Mouse (Mus musculus) hindbrain, embryonic 10.5 days (tissue): ENCODE measurements around the gene Cpeb3. TPM values are rescaled to one million over a fixed set of nuclear protein-coding genes. Genes with fewer than 3 reads are reported as not detected.

ENCODE experiments used
- DNase-seq: peaks from one replicate; pipeline ENCODE4 v3.0.0-alpha.2; 2017; ENCODE audit warnings: low spot score
- H3K27ac ChIP-seq: fragments of 300-500 bp; sonication (generic); 2 replicates; pipeline ENCODE4 v1.5.1; 2016; ENCODE audit warnings: mild to moderate bottlenecking, moderate library complexity
- H3K27me3 ChIP-seq: fragments of 300-500 bp; sonication (generic); 2 replicates; pipeline ENCODE4 v1.6.1; 2016; ENCODE audit warnings: mild to moderate bottlenecking; ENCODE audit not compliant: poor library complexity, insufficient read depth, severe bottlenecking
- H3K36me3 ChIP-seq: fragments of 300-500 bp; sonication (generic); 2 replicates; pipeline ENCODE4 v1.6.1; 2016; ENCODE audit warnings: mild to moderate bottlenecking, moderate library complexity
- H3K4me1 ChIP-seq: fragments of 300-500 bp; sonication (generic); replicated peaks from 2 replicates; pipeline ENCODE4 v1.6.1; 2016; ENCODE audit warnings: mild to moderate bottlenecking
- H3K4me3 ChIP-seq: fragments of 300-500 bp; sonication (generic); 2 replicates; pipeline ENCODE4 v1.5.1; 2016; ENCODE audit warnings: mild to moderate bottlenecking, moderate library complexity
- H3K9me3 ChIP-seq: fragments of 300-500 bp; sonication (generic); 2 replicates; pipeline ENCODE4 v1.6.1; 2016; ENCODE audit warnings: mild to moderate bottlenecking, moderate library complexity
- WGBS: fragments of 180-500 bp; shearing (Covaris S2); methylation state at CpG from one replicate; pipeline ENCODE4 v1.1.7; 2016; 5-methylcytosine and 5-hydroxymethylcytosine counted together
- polyA plus RNA-seq: library from polyadenylated mRNA; unstranded; fragments of >200 nt; fragmentation: Nextera tagmentation; extraction: Ambion mirVana; gene quantifications from 2 replicates; pipeline ENCODE4 v1.2.1, GENCODE M21; 2016

The Cpeb3 gene
- polyA plus RNA-seq, 1 experiment from 2014 or later: 2.9 TPM

DNA sequence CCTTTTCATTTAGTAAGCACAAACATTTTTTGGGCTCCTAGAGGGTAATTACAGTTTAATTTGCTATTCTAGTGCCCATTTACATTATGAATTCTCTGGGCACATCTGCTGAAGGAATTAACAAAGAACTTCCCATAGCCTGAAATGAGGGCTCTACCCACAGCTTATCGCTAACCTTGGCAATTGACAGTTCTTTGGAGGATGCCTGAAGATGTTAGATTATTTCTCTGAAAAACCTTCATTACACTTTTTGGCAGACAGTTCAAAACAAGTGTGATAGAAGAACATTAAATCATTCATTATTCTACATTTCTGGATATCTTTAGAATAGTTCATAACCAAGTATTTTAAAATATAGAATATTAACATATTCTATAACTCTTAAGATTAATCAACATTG is 5.0 kb downstream of the Cpeb3 start:
- Histone ChIP-seq H3K9me3 (no peaks in the 10 kb centered on the region), H3K36me3 (no peaks in the 10 kb centered on the region), H3K27ac (no peak overlapping the region), H3K4me3 (no peak overlapping the region), H3K27me3 (peaks cover 5% of the 10 kb centered on the region; the same call in 1 of the 2 replicates), H3K4me1 (peaks cover 2% of the 10 kb centered on the region; the same call in 1 of the 2 replicates)
- 97% methylated on average over 1 of the region's 1 CpGs for WGBS
- no peak for DNase-seq

DNA sequence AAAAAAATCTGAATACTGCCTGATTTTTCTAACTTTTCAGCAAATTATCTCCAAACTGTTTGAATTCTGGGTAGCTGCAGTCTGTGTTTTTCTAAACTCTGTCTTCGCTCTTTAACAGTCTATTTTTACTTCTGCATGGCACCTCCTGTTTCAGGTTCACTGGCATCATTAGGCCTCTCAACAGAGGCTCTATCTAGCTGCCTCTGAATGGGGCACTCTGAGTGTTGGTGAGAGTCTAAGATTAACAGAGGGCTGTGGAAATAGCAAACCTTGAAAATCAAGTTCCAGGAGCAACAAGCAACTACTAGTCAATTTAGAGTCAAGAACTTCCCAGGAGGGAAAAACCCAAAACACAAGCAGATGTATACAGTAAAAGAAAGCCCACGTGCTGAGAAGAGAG is 8.5 kb downstream of the Cpeb3 start:
- DNase-seq: no peak
- WGBS: 74% methylated on average over 2 of the region's 2 CpGs
- no peaks in the 10 kb centered on the region for H3K4me1 ChIP-seq
- H3K27me3 ChIP-seq: no peaks in the 10 kb centered on the region
- H3K9me3 ChIP-seq: no peaks in the 10 kb centered on the region
- no peak overlapping the region for H3K4me3 ChIP-seq
- H3K36me3 ChIP-seq: no peaks in the 10 kb centered on the region
- no peak overlapping the region for H3K27ac ChIP-seq

DNA sequence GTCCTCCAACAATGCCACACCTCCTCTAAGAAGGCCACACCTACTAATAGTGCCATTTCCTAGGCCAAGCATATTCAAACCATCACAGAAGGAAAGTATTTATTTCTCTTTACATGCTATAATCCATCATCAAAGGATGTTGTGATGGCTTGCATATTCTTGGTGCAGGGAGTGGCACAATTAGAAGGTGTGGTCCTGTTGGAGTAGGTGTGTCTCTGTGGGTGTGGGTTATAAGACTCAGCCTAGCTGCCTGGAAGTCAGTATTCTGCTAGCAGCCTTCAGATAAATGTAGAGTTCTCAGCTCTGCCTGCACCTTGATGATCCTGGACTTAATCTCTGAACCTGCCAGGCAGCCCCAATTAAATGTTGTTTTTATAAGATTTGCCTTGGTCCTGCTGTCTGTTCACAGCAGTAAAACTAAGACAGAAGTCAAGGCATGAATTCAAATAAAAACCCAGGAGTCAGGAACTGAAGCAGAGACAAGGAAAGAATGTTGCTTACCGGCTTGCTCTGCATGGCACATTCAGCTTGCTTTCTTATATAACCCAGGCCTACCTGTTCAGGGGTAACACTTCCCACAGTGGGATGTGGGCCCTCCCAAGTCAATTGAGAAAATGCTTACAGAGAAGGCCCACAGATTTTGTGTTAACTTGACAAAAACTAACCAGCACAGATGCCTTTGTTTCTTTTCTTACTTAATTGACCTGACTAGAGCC is 10.1 kb downstream of the Cpeb3 start:
- Histone ChIP-seq H3K9me3 (no peaks in the 10 kb centered on the region), H3K27me3 (no peaks in the 10 kb centered on the region), H3K4me3 (no peak overlapping the region), H3K36me3 (no peaks in the 10 kb centered on the region), H3K27ac (no peak overlapping the region), H3K4me1 (no peaks in the 10 kb centered on the region)
- 80% methylated on average over 1 of the region's 1 CpGs for WGBS
- no peak for DNase-seq

DNA sequence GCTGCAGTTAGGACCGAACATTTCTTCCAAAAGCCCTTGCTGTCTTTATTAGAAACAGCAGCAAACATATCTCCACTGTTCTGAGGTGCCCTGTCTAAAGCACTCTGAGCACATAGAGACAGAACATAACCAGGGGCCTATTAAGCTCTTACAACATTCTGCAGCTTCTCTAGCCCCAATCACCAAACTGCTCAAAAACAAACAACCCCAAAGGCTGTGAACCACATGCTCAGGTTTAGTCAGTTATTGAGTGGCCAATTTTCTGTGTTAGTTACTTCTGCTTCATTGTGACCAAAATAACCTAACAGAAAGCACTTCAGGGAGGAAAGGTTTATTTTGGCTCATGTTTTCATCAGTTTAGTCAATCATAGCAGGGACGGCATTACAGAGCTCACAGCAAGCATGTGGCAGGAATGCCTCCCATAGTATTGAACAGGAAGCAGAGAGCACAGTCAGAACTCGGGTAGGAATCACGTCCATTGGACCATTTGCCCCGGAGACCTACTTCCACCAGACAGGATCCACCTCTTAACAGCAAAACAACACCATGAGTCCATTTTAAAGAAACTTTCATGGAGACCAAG is 15.8 kb downstream of the Cpeb3 start:
- no peaks in the 10 kb centered on the region for H3K4me1 ChIP-seq
- H3K27ac ChIP-seq: no peak overlapping the region
- 82% methylated on average over 5 of the region's 5 CpGs for WGBS
- H3K27me3 ChIP-seq: no peaks in the 10 kb centered on the region
- H3K4me3 ChIP-seq: no peak overlapping the region
- DNase-seq: no peak
- H3K36me3 ChIP-seq: no peaks in the 10 kb centered on the region
- no peaks in the 10 kb centered on the region for H3K9me3 ChIP-seq

DNA sequence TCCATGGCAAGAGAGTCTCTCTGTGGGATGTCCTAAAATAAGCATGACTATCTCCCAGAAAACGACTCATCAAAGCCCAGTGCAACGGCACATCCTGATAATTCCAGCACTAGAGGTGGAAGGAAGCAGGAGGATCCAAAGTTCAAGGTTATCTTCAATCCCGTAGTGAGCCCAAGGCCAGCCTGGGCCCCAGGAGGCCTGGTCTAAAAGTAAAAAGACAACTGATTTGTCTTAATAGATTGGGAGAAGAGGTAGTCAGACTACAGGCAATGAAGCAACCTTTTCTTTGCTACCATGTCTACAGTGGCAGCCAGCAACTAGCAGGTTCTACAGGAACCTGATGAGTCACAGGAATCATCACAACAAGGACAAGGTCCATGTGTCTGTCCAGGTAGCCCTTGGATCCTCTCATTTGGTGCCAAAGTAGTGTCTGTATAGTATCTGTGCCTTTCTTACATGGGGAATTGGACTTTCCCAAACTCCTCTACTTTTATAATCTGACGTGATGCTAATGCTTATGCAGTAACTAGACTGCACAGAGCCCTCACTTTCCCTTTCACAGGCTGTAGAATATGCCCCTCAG is 19.9 kb downstream of the Cpeb3 start:
- no peaks in the 10 kb centered on the region for H3K36me3 ChIP-seq
- H3K4me3 ChIP-seq: no peak overlapping the region
- WGBS: 84% methylated on average over 4 of the region's 4 CpGs
- no peaks in the 10 kb centered on the region for H3K27me3 ChIP-seq
- no peaks in the 10 kb centered on the region for H3K9me3 ChIP-seq
- H3K27ac ChIP-seq: no peak overlapping the region
- no peaks in the 10 kb centered on the region for H3K4me1 ChIP-seq
- DNase-seq: no peak

DNA sequence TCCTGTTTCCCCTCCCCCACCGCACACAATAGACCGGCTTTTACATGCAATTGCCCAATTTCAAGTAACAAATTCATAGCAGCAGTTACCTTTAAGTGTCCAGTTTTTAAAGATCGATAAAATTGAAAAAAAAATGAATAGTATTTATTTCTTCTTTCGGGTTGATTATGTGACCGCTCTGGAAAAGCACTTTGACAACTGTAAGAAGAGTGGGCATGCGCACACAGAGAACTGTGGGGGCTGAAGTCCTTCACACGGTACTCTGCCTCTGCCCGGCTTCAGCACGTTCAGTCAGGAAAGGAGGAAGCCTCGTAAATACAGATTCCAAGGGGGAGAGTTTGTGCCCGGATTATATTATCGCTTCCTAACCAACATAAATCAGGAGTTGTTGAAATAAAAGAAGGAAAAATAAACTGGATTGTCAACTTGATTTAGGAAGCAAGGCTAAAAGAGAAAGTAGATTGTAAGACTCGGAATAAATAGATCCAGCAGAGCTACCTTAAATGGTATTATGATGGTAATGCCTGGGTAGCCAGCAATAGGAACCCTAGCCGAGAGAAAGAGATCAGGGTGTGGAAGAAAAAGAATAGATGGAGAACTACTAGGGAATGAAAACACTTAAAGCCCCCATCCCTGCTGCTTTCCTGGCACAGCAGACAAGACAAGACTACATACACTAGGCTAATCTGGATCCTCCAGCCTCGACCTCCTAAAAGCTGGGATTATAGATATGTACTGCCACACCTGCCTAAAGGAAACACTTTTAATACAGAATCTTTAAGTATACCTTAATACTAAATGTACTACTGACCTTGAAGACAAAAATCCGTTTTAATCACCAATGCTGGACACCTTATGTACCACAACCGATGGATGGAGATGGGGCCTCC is 30.3 kb downstream of the Cpeb3 start:
- no peaks in the 10 kb centered on the region for H3K36me3 ChIP-seq
- peak; percentile 55 for DNase-seq
- peaks cover 26% of the 10 kb centered on the region for H3K4me1 ChIP-seq
- H3K27me3 ChIP-seq: peaks cover 33% of the 10 kb centered on the region
- no peak overlapping the region for H3K27ac ChIP-seq
- 15% methylated on average over 17 of the region's 17 CpGs for WGBS
- peak overlapping the region; percentile 44 for H3K4me3 ChIP-seq
- H3K9me3 ChIP-seq: no peaks in the 10 kb centered on the region

DNA sequence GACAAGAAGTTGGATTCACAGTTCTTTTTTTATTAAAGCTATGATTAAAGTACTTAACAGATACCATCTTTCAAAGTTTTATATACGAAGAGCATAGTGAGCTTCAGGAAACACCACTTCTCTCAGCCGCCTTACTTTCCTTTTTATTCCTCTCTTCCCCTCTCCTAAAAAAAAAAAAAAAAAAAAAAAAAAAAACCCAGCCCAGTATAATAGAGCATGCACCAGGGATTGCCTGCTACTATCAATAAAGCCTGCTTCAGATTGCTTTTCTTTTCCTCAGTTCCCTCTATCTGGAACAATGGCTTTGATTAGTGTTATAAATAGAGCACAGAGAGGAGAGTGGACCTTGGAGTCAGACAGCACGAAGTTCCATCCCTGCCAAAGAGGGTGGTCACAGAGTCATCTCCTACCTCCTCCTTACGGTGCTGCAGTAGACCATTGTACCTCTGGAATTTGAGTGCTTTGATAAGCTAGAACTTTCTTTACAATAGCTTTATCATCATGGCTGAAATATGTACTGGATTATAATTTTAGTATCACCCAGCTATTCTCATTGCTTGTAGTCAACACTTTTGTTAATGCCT is 31.4 kb downstream of the Cpeb3 start:
- Histone ChIP-seq H3K9me3 (no peaks in the 10 kb centered on the region), H3K4me1 (peaks cover 26% of the 10 kb centered on the region), H3K4me3 (peak overlapping the region; percentile 28), H3K27me3 (peaks cover 44% of the 10 kb centered on the region), H3K27ac (no peak overlapping the region), H3K36me3 (no peaks in the 10 kb centered on the region)
- 43% methylated on average over 4 of the region's 4 CpGs for WGBS
- no peak for DNase-seq

DNA sequence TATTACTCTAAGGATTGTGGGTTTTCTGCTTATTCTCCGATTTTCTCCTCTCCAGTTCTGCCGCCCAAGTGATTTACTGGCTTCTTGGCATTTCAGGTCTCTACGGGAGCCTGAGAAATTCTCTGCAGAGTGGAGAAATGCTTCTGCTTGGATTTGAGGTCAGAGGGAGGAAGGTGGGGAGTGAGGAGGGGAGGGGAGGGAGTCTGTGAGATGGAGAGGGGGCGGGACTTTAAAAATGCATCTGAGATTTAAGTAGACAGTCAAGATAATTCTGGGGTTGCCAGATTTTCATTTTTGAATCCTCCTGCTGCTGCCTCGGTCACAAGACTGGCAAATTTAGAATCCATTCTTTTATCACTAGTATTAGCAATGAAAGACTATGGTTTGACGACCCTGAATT is 32.5 kb downstream of the Cpeb3 start:
- Histone ChIP-seq H3K27ac (no peak overlapping the region), H3K4me1 (peaks cover 26% of the 10 kb centered on the region), H3K9me3 (no peaks in the 10 kb centered on the region), H3K4me3 (peak overlapping the region; percentile 71), H3K36me3 (no peaks in the 10 kb centered on the region), H3K27me3 (peaks cover 52% of the 10 kb centered on the region)
- 9% methylated on average over 6 of the region's 6 CpGs for WGBS
- DNase-seq: no peak

DNA sequence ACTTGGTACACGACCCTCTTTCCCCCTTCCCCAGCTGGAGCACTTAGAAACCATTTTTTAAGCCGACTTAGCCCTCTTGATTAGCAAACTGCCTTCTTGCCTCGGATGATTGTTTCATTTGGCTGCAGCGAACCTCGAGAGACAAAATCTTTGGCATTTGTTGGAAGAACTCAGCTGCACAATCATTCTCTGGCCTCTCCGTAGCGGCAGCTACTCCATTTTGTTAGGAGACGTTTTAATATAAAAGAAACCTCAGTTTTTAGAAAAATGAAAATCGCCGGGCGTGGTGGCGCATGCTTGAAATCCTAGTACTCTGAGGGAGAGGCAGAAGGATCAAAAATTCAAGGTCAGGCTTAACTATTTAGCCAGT is 33.0 kb downstream of the Cpeb3 start:
- Histone ChIP-seq H3K27ac (no peak overlapping the region; the same call in 1 of the 2 replicates), H3K27me3 (peaks cover 52% of the 10 kb centered on the region), H3K9me3 (no peaks in the 10 kb centered on the region), H3K4me1 (peaks cover 26% of the 10 kb centered on the region), H3K36me3 (no peaks in the 10 kb centered on the region), H3K4me3 (peak overlapping the region; percentile 71)
- no peak for DNase-seq
- 2% methylated on average over 12 of the region's 12 CpGs for WGBS

DNA sequence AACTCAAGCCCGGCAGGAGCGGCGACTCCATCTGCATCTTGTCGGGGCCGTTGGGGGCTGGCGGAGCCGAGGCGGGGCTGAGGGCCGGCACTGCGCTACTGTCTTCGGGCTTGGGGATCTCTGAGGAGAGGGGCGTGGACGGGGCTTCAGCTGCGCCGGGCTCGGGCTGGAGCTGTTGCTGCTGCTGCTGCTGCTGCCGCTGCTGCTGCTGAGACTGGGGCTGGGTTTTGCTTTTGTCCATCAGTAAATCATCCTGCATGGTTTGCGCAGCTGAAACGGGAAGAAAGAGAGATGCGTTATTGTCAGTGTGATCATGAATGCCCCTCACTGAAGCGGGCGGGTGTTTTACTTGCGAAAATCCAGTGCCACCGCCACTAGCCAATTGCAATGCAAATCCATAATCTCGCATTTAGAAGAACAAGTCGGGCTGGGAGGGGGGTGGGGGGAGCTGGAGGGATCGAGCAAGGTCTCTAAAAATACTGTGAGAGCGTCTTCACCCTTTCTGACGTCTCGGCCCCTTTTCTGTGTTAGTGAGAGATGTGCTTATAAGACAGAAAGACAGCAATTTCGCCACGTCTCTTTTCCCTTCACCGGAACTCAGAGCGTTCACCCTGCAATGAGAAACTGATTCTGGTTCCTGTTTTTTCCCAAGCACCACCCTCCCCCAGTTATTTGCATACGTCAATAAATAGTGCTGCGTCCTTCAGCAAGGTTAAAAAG is 33.5 kb downstream of the Cpeb3 start:
- no peak for DNase-seq
- no peaks in the 10 kb centered on the region for H3K9me3 ChIP-seq
- H3K4me1 ChIP-seq: peaks cover 26% of the 10 kb centered on the region
- peak overlapping the region; percentile 71 for H3K4me3 ChIP-seq
- H3K27ac ChIP-seq: peak overlapping the region; percentile 80
- WGBS: under 1% methylated on average over 36 of the region's 36 CpGs
- peaks cover 52% of the 10 kb centered on the region for H3K27me3 ChIP-seq
- no peaks in the 10 kb centered on the region for H3K36me3 ChIP-seq

DNA sequence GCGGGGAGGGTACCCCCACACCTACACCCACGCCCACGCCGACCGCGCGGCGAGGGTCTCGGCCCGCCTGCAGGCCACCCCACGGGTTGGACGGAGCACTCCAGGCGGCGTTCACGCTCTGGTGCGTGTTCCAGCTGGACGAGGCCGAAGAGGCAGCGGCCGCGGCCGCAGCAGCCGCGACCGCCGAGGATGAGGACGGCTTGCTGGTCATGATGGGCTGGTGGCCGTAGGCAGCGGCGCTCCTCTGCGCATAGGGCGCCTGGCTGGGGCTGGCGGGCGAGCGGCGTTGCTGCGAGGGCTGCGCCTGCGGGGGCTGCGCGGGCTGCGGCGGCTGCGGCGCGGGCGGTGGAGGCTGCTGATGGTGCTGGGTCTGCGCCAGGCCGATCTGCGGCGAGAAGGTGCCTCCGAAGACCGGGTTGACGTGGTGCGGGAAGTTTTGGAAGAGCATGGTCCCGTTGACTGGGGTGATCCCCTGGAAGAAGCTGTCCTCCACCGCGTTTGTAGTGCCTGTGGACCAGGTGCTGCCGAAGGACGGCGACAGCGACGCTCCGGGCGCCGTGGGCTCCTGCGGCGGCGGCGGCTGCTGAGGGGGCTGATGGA is 34.2 kb downstream of the Cpeb3 start:
- Histone ChIP-seq H3K27me3 (peaks cover 52% of the 10 kb centered on the region), H3K4me3 (peak overlapping the region; percentile 71), H3K9me3 (no peaks in the 10 kb centered on the region), H3K36me3 (no peaks in the 10 kb centered on the region), H3K27ac (peak overlapping the region; percentile 80), H3K4me1 (peaks cover 26% of the 10 kb centered on the region)
- DNase-seq: peak; percentile 78
- under 1% methylated on average over 70 of the region's 70 CpGs for WGBS
